Mouse (Mus musculus): ENCODE data around the gene Ucp2. TPM values are rescaled to one million over a fixed set of nuclear protein-coding genes. Genes with fewer than 3 reads are reported as not detected.

Ucp2 gene
- total RNA-seq, 1 experiment, result 46.9 TPM

DNA sequence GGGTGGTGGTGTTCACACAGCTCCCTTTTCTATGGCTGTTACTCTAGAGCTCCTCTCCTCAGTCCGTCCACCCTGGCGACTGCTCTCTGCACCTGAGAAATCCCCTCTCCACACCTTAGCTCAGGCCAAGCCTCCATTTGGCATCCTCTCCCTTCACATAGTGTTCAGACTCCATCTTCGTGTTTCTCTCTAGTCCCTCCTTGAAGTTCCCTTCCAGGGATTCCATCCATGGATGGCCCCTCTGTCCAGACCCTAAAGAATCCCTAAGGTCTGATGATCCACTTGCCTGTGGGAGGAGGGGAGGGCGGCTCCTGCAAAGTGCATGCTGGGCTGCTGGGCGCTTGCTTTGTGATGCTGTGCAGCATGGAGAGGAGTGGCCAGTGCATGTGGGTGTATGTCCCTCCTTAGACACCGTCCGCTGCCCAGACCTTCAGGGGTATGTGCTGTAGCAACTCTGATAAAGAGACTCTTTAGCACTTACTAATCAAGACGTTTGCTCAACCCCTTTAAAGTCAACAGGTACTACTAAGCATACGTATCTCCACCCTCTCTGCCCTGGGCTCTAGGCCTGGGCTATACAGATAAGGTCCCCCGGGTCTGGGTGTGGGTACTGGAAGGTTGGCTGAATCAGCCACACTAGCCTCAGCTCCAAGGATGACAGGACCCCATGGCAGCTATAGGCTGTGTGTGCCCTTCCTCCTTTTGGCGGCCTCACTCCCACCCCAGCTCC lies 26.2 kb upstream of the Ucp2 start:
- Histone ChIP-seq H3K4me3 (ENCODE audit: insufficient read depth in 1 of 2, low read depth in 1 of 2, low read length in 2 of 2, poor library complexity in 1 of 2, severe bottlenecking in 1 of 2) (no peak overlapping the region), H3K36me3 (ENCODE audit: control insufficient read depth, insufficient read depth, low read length, poor library complexity, severe bottlenecking) (peaks cover 6% of the 10 kb centered on the region; the same call in 1 of the 2 replicates), H3K27ac (ENCODE audit: insufficient read depth, low read depth, low read length, poor library complexity, severe bottlenecking) (no peak overlapping the region), H3K4me1 (ENCODE audit: control insufficient read depth in 2 of 2, insufficient read depth in 2 of 2, low read length in 2 of 2, poor library complexity in 1 of 2) (no peaks in the 10 kb centered on the region), H3K9me3 (ENCODE audit: control insufficient read depth, insufficient read depth, low read depth, low read length) (no peaks in the 10 kb centered on the region), H3K9ac (ENCODE audit: insufficient read depth, low read depth, low read length, poor library complexity, severe bottlenecking) (no peak overlapping the region)
- in situ Hi-C loops (cut with MboI; ENCODE audit: low sequenced_read_pairs in 2 of 2, unreplicated experiment in 2 of 2), result no loop called here
- no peak for TF ChIP-seq ZC3H11A (IDR thresholded peaks at IDR 0.05; ENCODE audit: borderline replicate concordance, low read depth, low read length)
- TF ChIP-seq ZNF384 (IDR thresholded peaks at IDR 0.05; ENCODE audit: low read depth, low read length), result no peak
- no peak for TF ChIP-seq CHD2 (IDR thresholded peaks at IDR 0.05; ENCODE audit: low read depth, low read length)
- TF ChIP-seq HCFC1 (IDR thresholded peaks at IDR 0.05; ENCODE audit: borderline replicate concordance, insufficient read depth, low read length), result no peak
- no peak for TF ChIP-seq MAFK (IDR thresholded peaks at IDR 0.05; ENCODE audit: insufficient read depth, low read depth, low read length)
- DNase-seq (ENCODE audit: low read depth, low spot score), result no peak

DNA sequence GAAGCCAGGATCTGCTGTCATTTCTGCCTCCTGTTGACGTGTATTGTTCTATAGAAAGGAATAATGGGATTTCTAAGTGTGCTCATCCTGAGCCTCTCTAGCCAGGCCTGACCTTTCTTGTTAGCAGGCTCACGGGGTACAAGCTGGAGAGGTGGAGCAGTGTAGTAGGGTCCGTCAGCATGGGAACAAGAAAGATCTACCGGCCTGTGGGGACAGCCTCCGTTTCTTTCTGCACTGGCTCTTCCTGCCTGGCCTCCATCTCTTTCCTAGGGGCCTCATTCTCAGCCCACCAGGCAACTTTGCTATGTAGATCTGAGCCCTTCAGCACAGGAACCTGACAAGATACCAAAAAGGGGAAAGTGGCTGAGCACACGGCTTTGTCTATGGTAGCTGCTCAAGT lies 24.4 kb upstream of the Ucp2 start:
- TF ChIP-seq HCFC1 (IDR thresholded peaks at IDR 0.05; ENCODE audit: borderline replicate concordance, insufficient read depth, low read length) (no peak), CHD2 (IDR thresholded peaks at IDR 0.05; ENCODE audit: low read depth, low read length) (no peak), MAFK (IDR thresholded peaks at IDR 0.05; ENCODE audit: insufficient read depth, low read depth, low read length) (no peak), ZC3H11A (IDR thresholded peaks at IDR 0.05; ENCODE audit: borderline replicate concordance, low read depth, low read length) (no peak), ZNF384 (IDR thresholded peaks at IDR 0.05; ENCODE audit: low read depth, low read length) (no peak)
- Histone ChIP-seq H3K4me1 (ENCODE audit: control insufficient read depth in 2 of 2, insufficient read depth in 2 of 2, low read length in 2 of 2, poor library complexity in 1 of 2) (no peaks in the 10 kb centered on the region), H3K9ac (ENCODE audit: insufficient read depth, low read depth, low read length, poor library complexity, severe bottlenecking) (no peak overlapping the region), H3K36me3 (ENCODE audit: control insufficient read depth, insufficient read depth, low read length, poor library complexity, severe bottlenecking) (peaks cover 6% of the 10 kb centered on the region; the same call in 1 of the 2 replicates), H3K4me3 (ENCODE audit: insufficient read depth in 1 of 2, low read depth in 1 of 2, low read length in 2 of 2, poor library complexity in 1 of 2, severe bottlenecking in 1 of 2) (no peak overlapping the region), H3K27ac (ENCODE audit: insufficient read depth, low read depth, low read length, poor library complexity, severe bottlenecking) (no peak overlapping the region), H3K9me3 (ENCODE audit: control insufficient read depth, insufficient read depth, low read depth, low read length) (no peaks in the 10 kb centered on the region)
- no peak for DNase-seq (ENCODE audit: low read depth, low spot score)
- in situ Hi-C loops (cut with MboI; ENCODE audit: low sequenced_read_pairs in 2 of 2, unreplicated experiment in 2 of 2), result no loop called here

DNA sequence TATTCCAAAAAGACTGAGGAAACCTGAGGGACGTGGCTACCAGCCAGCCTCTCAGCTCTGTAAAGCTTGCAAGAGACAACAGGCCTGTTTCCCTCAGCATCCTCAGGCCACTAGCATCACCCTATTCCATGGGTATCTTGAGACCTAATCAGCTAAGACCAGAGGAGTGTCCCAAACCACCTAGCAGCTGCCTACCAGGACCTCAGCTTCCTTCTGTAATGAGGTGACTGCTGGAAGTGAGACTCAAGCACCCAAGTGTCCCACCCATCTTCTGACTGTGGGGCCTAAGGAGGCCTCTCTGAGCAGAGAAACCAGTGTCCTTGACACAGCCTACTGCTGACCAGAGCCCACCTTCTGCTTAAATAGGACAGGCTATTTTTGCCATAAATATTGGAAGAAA lies 23.6 kb upstream of the Ucp2 start:
- Histone ChIP-seq H3K9me3 (ENCODE audit: control insufficient read depth, insufficient read depth, low read depth, low read length) (no peaks in the 10 kb centered on the region), H3K36me3 (ENCODE audit: control insufficient read depth, insufficient read depth, low read length, poor library complexity, severe bottlenecking) (peaks cover 3% of the 10 kb centered on the region; the same call in 1 of the 2 replicates), H3K4me1 (ENCODE audit: control insufficient read depth in 2 of 2, insufficient read depth in 2 of 2, low read length in 2 of 2, poor library complexity in 1 of 2) (no peaks in the 10 kb centered on the region), H3K4me3 (ENCODE audit: insufficient read depth in 1 of 2, low read depth in 1 of 2, low read length in 2 of 2, poor library complexity in 1 of 2, severe bottlenecking in 1 of 2) (no peak overlapping the region), H3K9ac (ENCODE audit: insufficient read depth, low read depth, low read length, poor library complexity, severe bottlenecking) (no peak overlapping the region), H3K27ac (ENCODE audit: insufficient read depth, low read depth, low read length, poor library complexity, severe bottlenecking) (no peak overlapping the region)
- in situ Hi-C loops (cut with MboI; ENCODE audit: low sequenced_read_pairs in 2 of 2, unreplicated experiment in 2 of 2), result no loop called here
- DNase-seq (ENCODE audit: low read depth, low spot score), result no peak
- TF ChIP-seq HCFC1 (IDR thresholded peaks at IDR 0.05; ENCODE audit: borderline replicate concordance, insufficient read depth, low read length) (no peak), CHD2 (IDR thresholded peaks at IDR 0.05; ENCODE audit: low read depth, low read length) (no peak), MAFK (IDR thresholded peaks at IDR 0.05; ENCODE audit: insufficient read depth, low read depth, low read length) (no peak), ZC3H11A (IDR thresholded peaks at IDR 0.05; ENCODE audit: borderline replicate concordance, low read depth, low read length) (no peak), ZNF384 (IDR thresholded peaks at IDR 0.05; ENCODE audit: low read depth, low read length) (no peak)

DNA sequence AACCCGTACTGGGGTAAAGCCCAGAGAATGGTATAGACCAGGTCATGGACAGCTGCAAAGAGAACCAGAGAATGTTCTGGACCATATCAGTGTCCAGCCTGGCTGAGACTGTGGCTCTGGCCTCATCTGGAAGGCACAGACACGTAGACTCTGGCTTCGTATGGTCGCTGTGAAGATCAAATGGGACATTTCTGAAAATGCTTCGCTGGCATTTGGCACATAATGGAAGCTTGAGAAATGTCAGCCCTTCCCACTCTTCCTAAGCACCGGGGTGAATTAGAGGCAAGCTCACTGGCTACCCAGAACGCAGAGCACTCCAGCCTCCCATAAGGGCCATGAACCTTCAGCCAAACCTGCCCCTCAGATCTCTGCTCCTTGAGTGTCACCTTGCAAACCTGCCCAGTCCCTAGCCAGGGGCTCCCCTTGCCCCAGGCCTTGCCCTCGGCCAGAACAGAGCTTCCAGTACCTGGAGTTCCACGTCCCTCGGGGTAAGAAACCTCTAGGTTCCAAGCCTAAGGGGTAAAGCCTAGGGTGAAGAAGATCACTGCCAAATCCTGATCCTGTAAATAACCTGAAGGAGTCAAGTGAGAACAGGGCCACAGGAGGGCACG lies 22.2 kb upstream of the Ucp2 start:
- H3K36me3 ChIP-seq (ENCODE audit: control insufficient read depth, insufficient read depth, low read length, poor library complexity, severe bottlenecking), result peaks cover 3% of the 10 kb centered on the region; the same call in 1 of the 2 replicates
- H3K4me3 ChIP-seq (ENCODE audit: insufficient read depth in 1 of 2, low read depth in 1 of 2, low read length in 2 of 2, poor library complexity in 1 of 2, severe bottlenecking in 1 of 2), result no peak overlapping the region
- H3K9me3 ChIP-seq (ENCODE audit: control insufficient read depth, insufficient read depth, low read depth, low read length), result no peaks in the 10 kb centered on the region
- H3K9ac ChIP-seq (ENCODE audit: insufficient read depth, low read depth, low read length, poor library complexity, severe bottlenecking), result no peak overlapping the region
- no peak overlapping the region for H3K27ac ChIP-seq (ENCODE audit: insufficient read depth, low read depth, low read length, poor library complexity, severe bottlenecking)
- 0 out of 4 replicates have a peak, but pooled peaks cover 0 to 2% of the 10 kb centered on the region in 2 experiments for H3K4me1 ChIP-seq (ENCODE audit: control insufficient read depth in 2 of 2, insufficient read depth in 2 of 2, low read length in 2 of 2, poor library complexity in 1 of 2)
- in situ Hi-C loops (cut with MboI; ENCODE audit: low sequenced_read_pairs in 2 of 2, unreplicated experiment in 2 of 2), result no loop called here
- no peak for TF ChIP-seq ZNF384 (IDR thresholded peaks at IDR 0.05; ENCODE audit: low read depth, low read length)
- TF ChIP-seq ZC3H11A (IDR thresholded peaks at IDR 0.05; ENCODE audit: borderline replicate concordance, low read depth, low read length), result no peak
- no peak for DNase-seq (ENCODE audit: low read depth, low spot score)

All from ES-E14 (cell line).